Mouse (Mus musculus): ENCODE data around the gene Arntl. TPM values are rescaled to one million over a fixed set of nuclear protein-coding genes. Genes with fewer than 3 reads are reported as not detected.
A peak's percentile ranks its signal among the peaks of the same experiment; 100 is the strongest.
"Not testable (repeated sequence)": the region's sequence is repeated elsewhere in the genome, so short reads cannot be mapped to it uniquely, and the experiment has no call there.

Arntl gene
- polyA plus RNA-seq, 1 experiment from 2014 or later: 7.9 TPM

DNA sequence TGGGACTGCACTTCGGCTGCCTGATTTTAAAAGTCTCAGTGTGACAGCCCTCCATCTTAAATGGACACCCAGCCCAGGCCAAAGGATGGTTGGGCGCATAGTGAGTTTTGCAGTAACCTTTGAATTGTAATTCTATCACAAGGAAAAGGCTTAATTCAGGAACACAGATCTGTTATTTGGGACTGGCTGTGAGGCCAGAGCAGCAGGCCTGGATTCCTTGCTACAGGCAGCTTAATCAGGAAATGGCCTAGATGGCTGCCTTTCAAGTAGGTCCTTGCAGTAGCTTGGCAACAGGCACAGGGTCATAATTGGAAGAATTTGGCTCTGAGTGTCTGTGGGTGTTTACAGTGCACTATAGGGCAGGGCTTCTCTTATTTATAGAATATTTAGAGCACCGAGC lies 43.7 kb downstream of the Arntl start:
- H3K9me3 ChIP-seq (ENCODE audit: control insufficient read depth, low read length): no peaks in the 10 kb centered on the region
- no peak overlapping the region for H3K9ac ChIP-seq (ENCODE audit: low read length)
- no peaks in the 10 kb centered on the region for H3K36me3 ChIP-seq (ENCODE audit: control insufficient read depth, insufficient read depth, low read length)
- WGBS: 60% methylated on average over 3 of the region's 3 CpGs
- H3K27me3 ChIP-seq (replicated peaks; ENCODE audit: control insufficient read depth, insufficient read depth, low read length): no peaks in the 10 kb centered on the region
- no peak overlapping the region for H3K4me3 ChIP-seq (ENCODE audit: low read depth, low read length)
- H3K4me2 ChIP-seq (ENCODE audit: low read length): no peak overlapping the region
- peaks cover 10% of the 10 kb centered on the region; the same call in 1 of the 2 replicates for H3K4me1 ChIP-seq (replicated peaks; ENCODE audit: control insufficient read depth, insufficient read depth, low read length)
- H3K27ac ChIP-seq (ENCODE audit: low read depth): peak overlapping the region; percentile 14; the same call in 1 of the 2 replicates
- DNase-seq (ENCODE audit: low spot score) (no peak), ATAC-seq (replicated peaks; ENCODE audit: low FRiP score, low TSS enrichment, low read depth) (no peak)

DNA sequence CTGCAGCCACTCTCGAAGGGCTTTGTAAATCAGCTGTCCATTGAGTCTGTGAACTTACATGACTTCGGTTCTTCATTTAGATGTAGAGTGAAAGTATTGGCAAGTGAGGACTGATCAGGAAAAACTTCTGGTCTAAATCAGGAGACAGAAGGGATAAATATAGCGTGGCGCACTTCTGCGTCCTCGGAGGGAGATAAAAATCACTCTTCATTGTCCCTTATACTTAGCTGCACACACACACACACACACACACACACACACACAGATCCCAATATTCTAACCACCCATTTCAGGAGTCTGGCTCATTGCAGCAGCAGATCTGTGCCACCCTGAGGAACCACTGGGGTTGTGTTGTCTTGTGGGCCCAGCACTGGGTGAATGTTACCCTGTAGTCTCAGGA lies 44.3 kb downstream of the Arntl start:
- Histone ChIP-seq H3K27me3 (replicated peaks; ENCODE audit: control insufficient read depth, insufficient read depth, low read length) (no peaks in the 10 kb centered on the region), H3K9ac (ENCODE audit: low read length) (no peak overlapping the region), H3K4me1 (replicated peaks; ENCODE audit: control insufficient read depth, insufficient read depth, low read length) (peaks cover 10% of the 10 kb centered on the region; the same call in 1 of the 2 replicates), H3K9me3 (ENCODE audit: control insufficient read depth, low read length) (no peaks in the 10 kb centered on the region), H3K27ac (ENCODE audit: low read depth) (no peak overlapping the region), H3K4me2 (ENCODE audit: low read length) (no peak overlapping the region), H3K4me3 (ENCODE audit: low read depth, low read length) (no peak overlapping the region), H3K36me3 (ENCODE audit: control insufficient read depth, insufficient read depth, low read length) (no peaks in the 10 kb centered on the region)
- DNase-seq (ENCODE audit: low spot score): no peak
- 80% methylated on average over 6 of the region's 6 CpGs for WGBS
- ATAC-seq (replicated peaks; ENCODE audit: low FRiP score, low TSS enrichment, low read depth): no peak

DNA sequence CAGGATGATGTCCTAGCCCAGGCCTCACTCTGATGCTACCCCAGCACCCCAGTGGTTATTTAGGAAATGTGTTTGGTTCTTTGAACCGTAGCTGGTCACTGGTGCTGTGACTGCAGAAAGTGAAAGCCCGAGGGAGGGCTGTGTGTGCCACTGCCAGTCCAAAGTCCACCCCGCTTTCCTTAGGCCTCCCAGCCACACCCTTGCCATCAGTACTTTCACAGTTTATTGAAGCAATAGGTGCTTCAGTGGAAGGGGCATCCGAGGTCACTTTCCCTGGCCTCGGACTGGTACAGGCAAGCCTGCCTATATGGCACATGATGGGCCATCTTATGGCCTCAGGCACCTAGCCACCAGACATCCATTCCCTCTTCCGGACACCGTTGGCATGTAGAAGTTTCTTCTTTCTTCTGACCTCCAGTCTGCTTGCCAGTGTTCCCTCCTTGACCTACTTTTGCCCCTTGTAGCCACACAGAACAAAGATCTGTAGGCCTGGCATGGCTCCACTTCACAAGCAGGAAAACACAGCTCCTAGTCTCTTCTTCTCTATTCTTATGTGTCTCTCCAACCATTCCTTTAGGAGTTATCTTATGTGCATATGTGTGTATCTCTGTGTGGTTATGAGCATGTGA lies 46.6 kb downstream of the Arntl start:
- WGBS: 80% methylated on average over 7 of the region's 7 CpGs
- ATAC-seq (replicated peaks; ENCODE audit: low FRiP score, low TSS enrichment, low read depth) (no peak), DNase-seq (ENCODE audit: low spot score) (no peak)
- no peaks in the 10 kb centered on the region for H3K36me3 ChIP-seq (ENCODE audit: control insufficient read depth, insufficient read depth, low read length)
- peaks cover 10% of the 10 kb centered on the region; the same call in 1 of the 2 replicates for H3K4me1 ChIP-seq (replicated peaks; ENCODE audit: control insufficient read depth, insufficient read depth, low read length)
- no peak overlapping the region for H3K27ac ChIP-seq (ENCODE audit: low read depth)
- no peaks in the 10 kb centered on the region for H3K27me3 ChIP-seq (replicated peaks; ENCODE audit: control insufficient read depth, insufficient read depth, low read length)
- no peak overlapping the region for H3K4me2 ChIP-seq (ENCODE audit: low read length)
- no peak overlapping the region for H3K4me3 ChIP-seq (ENCODE audit: low read depth, low read length)
- no peaks in the 10 kb centered on the region for H3K9me3 ChIP-seq (ENCODE audit: control insufficient read depth, low read length)
- H3K9ac ChIP-seq (ENCODE audit: low read length): no peak overlapping the region

DNA sequence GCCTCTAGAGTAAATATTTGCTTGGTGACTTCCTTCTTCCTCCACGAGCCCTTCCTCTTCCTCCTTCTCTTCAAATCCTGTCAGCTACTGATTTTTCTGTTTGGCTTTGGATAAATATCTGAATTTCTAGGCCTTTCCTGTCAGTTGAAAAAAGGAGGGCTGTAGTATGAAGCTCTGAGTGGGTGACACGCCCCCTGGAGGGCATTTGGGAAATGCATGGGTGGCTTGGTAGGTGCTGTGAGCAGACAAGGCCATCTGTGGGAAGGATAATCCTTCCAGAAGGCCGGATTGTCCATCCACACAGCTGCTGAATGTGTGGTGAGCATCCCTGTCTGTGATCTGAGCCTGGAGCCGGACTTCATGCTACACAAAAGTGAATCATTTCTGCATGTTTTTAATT lies 48.8 kb downstream of the Arntl start:
- ATAC-seq (replicated peaks; ENCODE audit: low FRiP score, low TSS enrichment, low read depth) (no peak), DNase-seq (ENCODE audit: low spot score) (peak; percentile 72)
- H3K4me2 ChIP-seq (ENCODE audit: low read length): no peak overlapping the region
- 39% methylated on average over 4 of the region's 4 CpGs for WGBS
- no peak overlapping the region for H3K27ac ChIP-seq (ENCODE audit: low read depth)
- no peaks in the 10 kb centered on the region for H3K36me3 ChIP-seq (ENCODE audit: control insufficient read depth, insufficient read depth, low read length)
- H3K4me3 ChIP-seq (ENCODE audit: low read depth, low read length): no peak overlapping the region
- H3K9ac ChIP-seq (ENCODE audit: low read length): no peak overlapping the region
- H3K9me3 ChIP-seq (ENCODE audit: control insufficient read depth, low read length): no peaks in the 10 kb centered on the region
- H3K4me1 ChIP-seq (replicated peaks; ENCODE audit: control insufficient read depth, insufficient read depth, low read length): no peaks in the 10 kb centered on the region; the same call in 1 of the 2 replicates
- no peaks in the 10 kb centered on the region for H3K27me3 ChIP-seq (replicated peaks; ENCODE audit: control insufficient read depth, insufficient read depth, low read length)

DNA sequence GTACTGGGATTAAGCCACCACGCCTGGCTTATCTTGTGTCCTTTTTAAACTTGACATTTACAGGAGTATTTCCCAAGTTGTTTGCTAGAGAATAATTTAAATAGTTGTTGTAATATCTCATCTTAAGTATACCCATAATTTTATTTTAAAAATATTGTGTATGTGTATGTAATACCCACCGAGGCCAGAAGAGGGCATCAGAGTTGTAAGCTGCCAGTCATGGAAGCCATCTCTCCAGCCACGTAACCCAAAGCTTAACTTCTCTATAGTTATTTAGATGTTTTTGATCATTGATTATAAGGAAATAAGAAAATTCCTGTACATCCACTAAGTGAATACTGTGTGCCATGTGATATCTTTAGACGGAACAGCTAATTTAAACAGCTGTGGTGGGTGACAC lies 51.2 kb downstream of the Arntl start:
- ATAC-seq (replicated peaks; ENCODE audit: low FRiP score, low TSS enrichment, low read depth) (no peak), DNase-seq (ENCODE audit: low spot score) (no peak)
- Histone ChIP-seq H3K27me3 (replicated peaks; ENCODE audit: control insufficient read depth, insufficient read depth, low read length) (no peaks in the 10 kb centered on the region), H3K9ac (ENCODE audit: low read length) (no peak overlapping the region), H3K27ac (ENCODE audit: low read depth) (no peak overlapping the region), H3K9me3 (ENCODE audit: control insufficient read depth, low read length) (no peaks in the 10 kb centered on the region), H3K4me3 (ENCODE audit: low read depth, low read length) (no peak overlapping the region), H3K36me3 (ENCODE audit: control insufficient read depth, insufficient read depth, low read length) (no peaks in the 10 kb centered on the region), H3K4me1 (replicated peaks; ENCODE audit: control insufficient read depth, insufficient read depth, low read length) (no peaks in the 10 kb centered on the region; the same call in 1 of the 2 replicates), H3K4me2 (ENCODE audit: low read length) (no peak overlapping the region)
- 69% methylated on average over 4 of the region's 4 CpGs for WGBS

DNA sequence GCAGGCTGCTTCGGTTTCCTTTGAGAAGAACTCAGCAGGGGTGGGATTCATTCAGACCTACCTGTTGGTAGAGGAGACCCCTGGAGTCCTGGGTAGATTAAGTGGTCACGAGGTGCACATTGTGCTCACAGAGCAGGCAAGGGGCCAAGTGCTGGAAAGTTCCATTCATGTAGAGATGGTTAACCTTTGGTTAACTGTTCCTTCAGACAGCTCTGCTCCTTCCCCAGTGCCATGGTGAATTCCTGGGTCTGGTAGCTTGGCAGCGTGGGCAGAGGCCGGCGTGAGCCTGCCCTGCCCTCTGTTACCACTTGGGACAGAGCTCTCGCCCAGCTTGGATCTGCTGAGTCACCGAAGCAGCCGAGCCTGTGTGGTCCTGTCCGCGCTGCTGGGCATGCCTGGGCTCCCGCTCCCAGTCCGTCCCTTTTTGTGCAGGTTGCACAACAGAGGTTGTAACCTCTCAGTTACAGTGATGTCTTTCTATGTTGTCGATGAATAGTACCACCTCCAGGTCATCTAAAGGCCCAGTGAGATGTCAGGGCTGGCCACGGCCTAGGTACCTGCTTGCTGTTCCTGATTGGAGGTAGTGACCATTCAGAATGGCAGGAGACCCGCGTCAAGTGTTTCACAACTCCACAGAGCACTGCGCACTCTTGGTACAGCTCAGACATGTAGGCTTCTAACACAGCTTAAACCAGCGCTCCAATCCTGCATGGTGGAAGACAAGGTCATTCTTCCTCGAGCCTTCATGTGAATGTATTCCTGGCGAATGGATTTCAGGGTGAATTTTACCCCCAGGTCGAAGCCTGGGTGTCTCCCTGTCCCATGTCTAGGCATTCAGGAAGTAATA lies 53.3 kb downstream of the Arntl start:
- no peak for DNase-seq (ENCODE audit: low spot score)
- H3K9me3 ChIP-seq (ENCODE audit: control insufficient read depth, low read length): no peaks in the 10 kb centered on the region
- H3K4me3 ChIP-seq (ENCODE audit: low read depth, low read length): no peak overlapping the region
- no peak overlapping the region for H3K9ac ChIP-seq (ENCODE audit: low read length)
- no peak overlapping the region for H3K4me2 ChIP-seq (ENCODE audit: low read length)
- WGBS: 80% methylated on average over 21 of the region's 21 CpGs
- H3K27ac ChIP-seq (ENCODE audit: low read depth): no peak overlapping the region
- H3K36me3 ChIP-seq (ENCODE audit: control insufficient read depth, insufficient read depth, low read length): no peaks in the 10 kb centered on the region
- no peak; the same call in 1 of the 2 replicates for ATAC-seq (replicated peaks; ENCODE audit: low FRiP score, low TSS enrichment, low read depth)
- H3K4me1 ChIP-seq (replicated peaks; ENCODE audit: control insufficient read depth, insufficient read depth, low read length): no peaks in the 10 kb centered on the region
- H3K27me3 ChIP-seq (replicated peaks; ENCODE audit: control insufficient read depth, insufficient read depth, low read length): no peaks in the 10 kb centered on the region

DNA sequence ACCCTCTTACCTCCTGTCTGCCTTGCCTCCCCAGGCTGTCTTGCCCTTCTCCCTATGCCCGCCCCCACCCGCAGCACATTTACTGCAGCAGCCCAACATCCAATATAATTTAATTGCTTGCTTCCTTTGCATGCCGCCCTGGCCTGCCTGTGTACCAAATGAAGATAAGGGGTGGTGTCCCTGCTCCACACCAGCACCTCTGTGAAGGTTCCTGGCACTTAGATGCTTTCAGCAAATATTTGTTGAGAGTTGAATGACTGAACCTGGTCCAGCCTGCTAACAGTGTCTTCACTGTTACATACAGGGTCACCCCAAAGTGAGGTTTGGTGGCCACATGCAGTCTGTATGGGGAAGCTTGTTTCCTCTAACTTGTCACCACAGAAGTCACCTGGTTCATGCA lies 54.4 kb downstream of the Arntl start:
- H3K9me3 ChIP-seq (ENCODE audit: control insufficient read depth, low read length): no peaks in the 10 kb centered on the region
- no peaks in the 10 kb centered on the region for H3K36me3 ChIP-seq (ENCODE audit: control insufficient read depth, insufficient read depth, low read length)
- DNase-seq (ENCODE audit: low spot score) (no peak), ATAC-seq (replicated peaks; ENCODE audit: low FRiP score, low TSS enrichment, low read depth) (0 out of 2 replicates have a peak, but pooled peaks have one; percentile 55)
- H3K9ac ChIP-seq (ENCODE audit: low read length): no peak overlapping the region
- no peaks in the 10 kb centered on the region for H3K27me3 ChIP-seq (replicated peaks; ENCODE audit: control insufficient read depth, insufficient read depth, low read length)
- no peak overlapping the region for H3K4me2 ChIP-seq (ENCODE audit: low read length)
- no peak overlapping the region for H3K27ac ChIP-seq (ENCODE audit: low read depth)
- WGBS: 38% methylated on average over 3 of the region's 3 CpGs
- H3K4me3 ChIP-seq (ENCODE audit: low read depth, low read length): no peak overlapping the region
- no peaks in the 10 kb centered on the region for H3K4me1 ChIP-seq (replicated peaks; ENCODE audit: control insufficient read depth, insufficient read depth, low read length)

DNA sequence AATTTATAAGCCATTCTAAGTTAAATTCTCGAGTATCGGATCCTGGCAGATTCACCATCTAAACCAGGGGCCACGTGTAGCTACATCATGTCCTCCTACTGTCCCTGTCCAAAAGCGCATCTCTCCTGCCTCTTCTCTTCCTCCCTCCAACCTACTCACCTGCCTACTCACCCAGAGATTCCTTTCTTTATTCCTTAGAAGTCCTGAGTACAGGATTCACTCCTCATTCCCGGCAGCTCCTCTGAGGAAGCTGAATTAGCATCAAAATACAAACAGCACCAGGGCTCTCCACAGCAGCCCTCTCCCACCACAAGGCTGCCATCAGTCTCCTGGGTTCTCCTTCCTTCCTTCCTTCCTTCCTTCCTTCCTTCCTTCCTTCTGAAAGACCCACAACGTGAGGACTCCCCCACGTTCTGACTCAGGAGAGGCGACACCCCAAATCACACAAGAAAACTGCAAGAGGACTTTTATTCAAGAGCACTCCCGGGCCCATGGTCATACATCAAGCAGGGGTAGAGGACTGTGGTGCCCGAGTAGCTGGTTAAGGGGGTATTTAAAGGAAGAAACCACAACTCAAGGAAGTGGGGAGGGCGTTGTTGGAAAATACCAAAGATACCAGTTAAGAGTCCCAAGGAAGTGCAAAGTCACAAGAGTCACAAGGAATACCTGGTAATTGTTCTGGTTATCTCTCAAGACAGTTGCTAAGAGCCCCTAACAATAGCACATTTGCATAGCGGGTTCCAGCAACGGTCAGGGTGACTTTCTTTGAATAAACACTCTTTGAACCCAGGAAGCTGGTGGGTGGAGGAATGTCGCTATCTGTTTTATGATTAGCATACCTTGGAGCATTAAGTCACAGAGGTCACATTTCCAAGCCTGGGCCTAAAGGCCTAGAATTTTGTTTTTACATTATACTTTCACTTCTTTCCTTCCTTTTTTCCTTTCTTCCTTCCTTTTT lies 55.5 kb downstream of the Arntl start:
- not testable (repeated sequence) for H3K9me3 ChIP-seq (ENCODE audit: control insufficient read depth, low read length); H3K4me2 ChIP-seq (ENCODE audit: low read length); H3K9ac ChIP-seq (ENCODE audit: low read length); H3K4me3 ChIP-seq (ENCODE audit: low read depth, low read length); H3K4me1 ChIP-seq (replicated peaks; ENCODE audit: control insufficient read depth, insufficient read depth, low read length); H3K27ac ChIP-seq (ENCODE audit: low read depth); H3K27me3 ChIP-seq (replicated peaks; ENCODE audit: control insufficient read depth, insufficient read depth, low read length); DNase-seq (ENCODE audit: low spot score); H3K36me3 ChIP-seq (ENCODE audit: control insufficient read depth, insufficient read depth, low read length); ATAC-seq (replicated peaks; ENCODE audit: low FRiP score, low TSS enrichment, low read depth)
- 41% methylated on average over 14 of the region's 14 CpGs for WGBS
